Mouse (Mus musculus) hindbrain, embryonic 11.5 days (tissue): ENCODE data around the gene Gm28048. TPM values are rescaled to one million over a fixed set of nuclear protein-coding genes. Genes with fewer than 3 reads are reported as not detected.

ENCODE experiments used
- ATAC-seq: fragments of 200-750 bp; cut with Nextera tagmentation; 2 replicates; pipeline ENCODE4 v1.8.0; 2017; ENCODE audit warnings: mild to moderate bottlenecking, moderate TSS enrichment, moderate library complexity; ENCODE audit not compliant: low FRiP score
- DNase-seq: peaks from one replicate; pipeline ENCODE4 v3.0.0-alpha.2; 2015; ENCODE audit warnings: low spot score
- H3K27ac ChIP-seq: fragments of 300-500 bp; sonication (generic); 2 replicates; pipeline ENCODE4 v1.5.1; 2014; ENCODE audit warnings: mild to moderate bottlenecking, low read depth, low read length
- H3K27me3 ChIP-seq: fragments of 300-500 bp; sonication (generic); 2 replicates; pipeline ENCODE4 v1.6.1; 2014; ENCODE audit warnings: mild to moderate bottlenecking, low read length, moderate library complexity, mixed read lengths; ENCODE audit not compliant: control insufficient read depth, insufficient read depth
- H3K36me3 ChIP-seq: fragments of 300-500 bp; sonication (generic); 2 replicates; pipeline ENCODE4 v1.6.1; 2014; ENCODE audit warnings: mild to moderate bottlenecking, low read length, moderate library complexity, mixed read lengths; ENCODE audit not compliant: control insufficient read depth, insufficient read depth
- H3K4me1 ChIP-seq: fragments of 300-500 bp; sonication (generic); replicated peaks from 2 replicates; pipeline ENCODE4 v1.6.1; 2014; ENCODE audit warnings: low read length, mixed read lengths; ENCODE audit not compliant: control insufficient read depth, insufficient read depth
- H3K4me2 ChIP-seq: fragments of 300-500 bp; sonication (generic); replicated peaks from 2 replicates; pipeline ENCODE4 v1.6.1; 2014; ENCODE audit warnings: mild to moderate bottlenecking, low read depth, low read length
- H3K4me3 ChIP-seq: fragments of 300-500 bp; sonication (generic); 2 replicates; pipeline ENCODE4 v1.5.1; 2014; ENCODE audit warnings: low read depth, low read length
- H3K9ac ChIP-seq: fragments of 300-500 bp; sonication (generic); 2 replicates; pipeline ENCODE4 v1.6.1; 2014; ENCODE audit warnings: low read depth, low read length
- H3K9me3 ChIP-seq: fragments of 300-500 bp; sonication (generic); 2 replicates; pipeline ENCODE4 v1.6.1; 2016; ENCODE audit warnings: low read length; ENCODE audit not compliant: control insufficient read depth
- WGBS: fragments of 180-500 bp; shearing (Covaris S2); extraction: QIAGEN DNeasy Blood & Tissue Kit; methylation state at CpG from one replicate; pipeline ENCODE4 v1.1.7; 2014; 5-methylcytosine and 5-hydroxymethylcytosine counted together
- polyA plus RNA-seq: library from polyadenylated mRNA; unstranded; fragments of >200 nt; fragmentation: Nextera tagmentation; extraction: Ambion mirVana; gene quantifications from 2 replicates; pipeline ENCODE4 v1.2.1, GENCODE M21; 2014

Gm28048 gene
- polyA plus RNA-seq, 1 experiment from 2014 or later = 4.8 TPM

DNA sequence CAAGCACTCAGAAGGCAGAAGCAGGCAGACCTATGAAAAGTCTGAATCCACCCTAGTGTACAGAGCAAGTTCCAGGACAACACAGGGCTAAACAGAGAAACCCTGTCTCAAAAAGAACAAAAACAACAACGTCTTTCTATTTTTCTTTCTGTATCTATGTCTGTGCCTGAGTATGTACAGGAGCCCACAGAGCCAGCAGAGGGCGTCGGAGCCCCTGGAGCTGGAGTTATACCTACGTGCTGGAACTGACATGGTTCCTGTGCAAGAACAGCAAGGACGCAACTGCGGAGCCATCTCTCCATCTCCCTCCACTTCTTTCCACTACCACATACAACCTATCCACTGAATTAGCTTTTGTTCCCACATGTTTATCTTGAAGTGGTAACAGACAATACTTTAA is 31.8 kb downstream of the Gm28048 start:
- Histone ChIP-seq H3K27ac (no peak overlapping the region), H3K4me3 (no peak overlapping the region), H3K9me3 (no peaks in the 10 kb centered on the region), H3K4me1 (no peaks in the 10 kb centered on the region), H3K9ac (no peak overlapping the region), H3K4me2 (no peak overlapping the region), H3K27me3 (no peaks in the 10 kb centered on the region), H3K36me3 (no peaks in the 10 kb centered on the region)
- ATAC-seq (no peak), DNase-seq (no peak)
- 93% methylated on average over 6 of the region's 6 CpGs for WGBS

DNA sequence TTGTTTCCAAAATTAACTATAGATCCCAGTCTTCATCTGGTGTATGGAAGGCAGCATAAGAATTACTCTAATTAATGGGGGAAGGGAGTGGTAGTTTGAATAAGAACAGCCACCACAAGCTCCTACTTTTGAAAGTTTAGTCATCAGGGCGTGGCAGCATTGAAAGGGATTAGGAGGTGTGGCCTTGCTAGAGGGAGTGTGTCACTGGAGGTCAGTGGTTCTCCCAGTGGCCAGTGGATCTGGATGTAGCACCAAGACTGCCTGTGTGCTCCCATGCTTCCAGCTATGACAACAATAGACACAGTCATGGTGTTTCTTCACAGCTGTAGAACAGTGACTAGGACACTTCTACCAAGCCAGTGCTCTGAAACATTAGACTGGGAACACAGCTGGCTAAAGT is 32.8 kb downstream of the Gm28048 start:
- Histone ChIP-seq H3K4me3 (no peak overlapping the region), H3K36me3 (no peaks in the 10 kb centered on the region), H3K27ac (no peak overlapping the region), H3K27me3 (no peaks in the 10 kb centered on the region), H3K9ac (no peak overlapping the region), H3K4me1 (no peaks in the 10 kb centered on the region), H3K4me2 (no peak overlapping the region), H3K9me3 (no peaks in the 10 kb centered on the region)
- WGBS = 83% methylated on average over 1 of the region's 1 CpGs
- DNase-seq (no peak), ATAC-seq (no peak)

GRCm38 (mm10) chr11:22938983-22939382 is 42.9 kb downstream of the Gm28048 start:
- no peak overlapping the region for H3K27ac ChIP-seq
- H3K27me3 ChIP-seq = no peaks in the 10 kb centered on the region
- H3K4me3 ChIP-seq = no peak overlapping the region
- H3K4me1 ChIP-seq = no peaks in the 10 kb centered on the region
- H3K4me2 ChIP-seq = no peak overlapping the region
- DNase-seq = no peak
- ATAC-seq = no peak
- H3K36me3 ChIP-seq = no peaks in the 10 kb centered on the region
- 92% methylated on average over 2 of the region's 2 CpGs for WGBS
- no peaks in the 10 kb centered on the region for H3K9me3 ChIP-seq
- H3K9ac ChIP-seq = no peak overlapping the region

DNA sequence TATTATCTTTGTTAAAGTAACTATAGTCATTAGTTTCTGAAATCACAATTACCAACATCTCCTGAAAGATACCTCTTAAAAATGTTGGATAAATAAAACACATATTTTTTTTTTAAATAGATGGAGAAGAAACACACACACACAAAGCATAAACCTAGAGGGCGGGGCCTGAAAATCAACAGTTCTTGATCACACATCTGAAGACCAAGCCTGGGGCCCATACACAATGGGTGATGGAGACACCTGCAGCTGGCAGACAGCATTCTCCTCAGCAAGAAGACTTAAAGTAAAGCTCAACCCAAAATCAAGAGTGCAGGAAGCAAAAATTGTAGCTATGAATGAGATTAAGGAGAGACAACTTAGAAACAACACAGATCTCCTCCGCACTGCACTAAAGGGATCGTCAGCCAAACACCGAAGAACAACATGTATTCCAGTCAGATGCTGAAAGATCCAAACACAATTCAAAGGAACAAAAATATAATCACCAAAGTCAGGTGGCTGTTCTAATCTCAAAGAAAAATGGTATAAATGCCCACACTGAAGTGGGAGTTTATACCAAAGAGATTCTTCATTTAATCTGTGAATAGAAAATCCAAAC is 44.1 kb downstream of the Gm28048 start:
- H3K36me3 ChIP-seq = no peaks in the 10 kb centered on the region
- H3K4me3 ChIP-seq = no peak overlapping the region
- no peak for DNase-seq
- H3K4me2 ChIP-seq = no peak overlapping the region
- ATAC-seq = no peak
- 97% methylated on average over 4 of the region's 4 CpGs for WGBS
- H3K4me1 ChIP-seq = no peaks in the 10 kb centered on the region
- H3K9ac ChIP-seq = no peak overlapping the region
- no peaks in the 10 kb centered on the region for H3K27me3 ChIP-seq
- no peaks in the 10 kb centered on the region for H3K9me3 ChIP-seq
- no peak overlapping the region for H3K27ac ChIP-seq

DNA sequence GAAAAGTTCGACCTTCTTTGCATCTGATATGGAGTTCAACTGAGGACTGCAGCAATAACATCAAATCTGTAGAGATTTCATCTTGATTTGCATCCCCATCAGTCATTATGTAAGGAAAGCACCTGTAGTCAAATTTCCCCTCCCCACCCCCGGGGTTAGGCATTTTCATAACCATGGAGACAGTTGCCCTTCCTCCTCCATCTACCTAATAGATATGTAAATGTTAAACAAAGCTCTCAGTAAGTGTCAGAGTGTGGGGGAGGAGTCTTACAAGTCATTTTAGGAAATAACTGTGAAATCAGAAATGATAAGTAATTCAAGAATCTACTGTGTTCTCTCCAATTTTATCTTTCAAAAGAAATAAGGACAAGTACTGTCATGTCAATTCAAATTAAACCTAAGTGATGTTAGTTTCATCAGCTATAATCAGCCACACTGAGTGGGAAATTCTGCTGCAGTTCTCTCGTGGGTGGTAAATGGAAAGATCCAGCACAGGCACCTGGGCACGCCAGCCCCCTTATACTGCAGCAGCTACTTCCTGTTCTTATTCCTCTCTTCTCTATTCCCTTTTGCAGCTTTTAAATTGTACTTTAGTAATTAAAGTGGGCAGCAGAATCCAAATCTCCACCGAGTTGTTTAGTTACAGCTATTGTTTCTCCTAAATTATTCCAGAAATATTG is 45.3 kb downstream of the Gm28048 start:
- no peak overlapping the region for H3K9ac ChIP-seq
- H3K4me3 ChIP-seq = no peak overlapping the region
- no peaks in the 10 kb centered on the region for H3K27me3 ChIP-seq
- no peak for ATAC-seq
- H3K36me3 ChIP-seq = no peaks in the 10 kb centered on the region
- 65% methylated on average over 5 of the region's 5 CpGs for WGBS
- H3K4me2 ChIP-seq = no peak overlapping the region
- H3K9me3 ChIP-seq = no peaks in the 10 kb centered on the region
- no peak for DNase-seq
- H3K27ac ChIP-seq = no peak overlapping the region
- H3K4me1 ChIP-seq = no peaks in the 10 kb centered on the region

- no peaks in the 10 kb centered on the region for H3K36me3 ChIP-seq
- no peak overlapping the region for H3K9ac ChIP-seq
- no peak for ATAC-seq
- H3K4me2 ChIP-seq = no peak overlapping the region
- no peak for DNase-seq
- no peaks in the 10 kb centered on the region for H3K4me1 ChIP-seq
- H3K27ac ChIP-seq = no peak overlapping the region
- H3K4me3 ChIP-seq = no peak overlapping the region
- no peaks in the 10 kb centered on the region for H3K9me3 ChIP-seq
- no peaks in the 10 kb centered on the region for H3K27me3 ChIP-seq
Observed at GRCm38 (mm10) chr11:22932167-22932566, 49.7 kb downstream of the Gm28048 start.

DNA sequence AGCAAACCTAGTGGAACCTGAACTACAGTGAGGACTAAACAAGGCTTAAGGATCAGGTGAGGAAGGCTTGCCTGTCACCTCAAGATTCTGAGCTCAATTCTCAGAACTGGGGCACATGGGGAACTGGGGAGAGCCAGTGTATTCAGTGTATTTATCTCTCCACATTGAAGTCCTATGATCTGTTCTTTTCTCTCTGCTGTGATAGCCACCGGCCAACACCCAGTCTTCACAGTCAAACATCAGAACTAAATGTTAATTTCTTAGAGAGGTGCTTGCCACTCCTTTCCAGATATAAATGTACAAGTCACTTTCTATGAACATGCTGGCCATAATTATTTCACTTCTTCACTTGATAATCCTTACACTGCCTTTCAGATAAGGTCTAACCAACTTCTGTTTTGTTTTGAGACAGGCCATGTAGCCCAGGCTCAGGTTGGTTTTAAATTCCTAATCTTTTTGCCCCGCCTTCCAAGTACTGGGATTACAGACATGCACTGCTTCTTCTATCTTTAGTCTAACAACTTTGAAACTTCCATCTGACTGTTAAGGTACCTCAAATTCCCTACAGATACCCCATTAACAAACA is 50.5 kb downstream of the Gm28048 start:
- no peak overlapping the region for H3K4me2 ChIP-seq
- H3K4me3 ChIP-seq = no peak overlapping the region
- H3K9me3 ChIP-seq = no peaks in the 10 kb centered on the region
- ATAC-seq = no peak
- no peak for DNase-seq
- H3K9ac ChIP-seq = no peak overlapping the region
- no peak overlapping the region for H3K27ac ChIP-seq
- no peaks in the 10 kb centered on the region for H3K36me3 ChIP-seq
- no peaks in the 10 kb centered on the region for H3K4me1 ChIP-seq
- H3K27me3 ChIP-seq = no peaks in the 10 kb centered on the region
- 92% methylated on average over 2 of the region's 2 CpGs for WGBS

- Histone ChIP-seq H3K4me2 (no peak overlapping the region), H3K27ac (no peak overlapping the region), H3K27me3 (no peaks in the 10 kb centered on the region), H3K9me3 (no peaks in the 10 kb centered on the region), H3K36me3 (no peaks in the 10 kb centered on the region), H3K4me1 (no peaks in the 10 kb centered on the region), H3K9ac (no peak overlapping the region), H3K4me3 (no peak overlapping the region)
- ATAC-seq = no peak
- no peak for DNase-seq
- WGBS = 91% methylated on average over 2 of the region's 2 CpGs
Observed at GRCm38 (mm10) chr11:22930129-22930528, 51.8 kb downstream of the Gm28048 start.

- H3K27ac ChIP-seq = no peak overlapping the region
- no peaks in the 10 kb centered on the region for H3K27me3 ChIP-seq
- ATAC-seq = no peak
- H3K9ac ChIP-seq = no peak overlapping the region
- H3K4me3 ChIP-seq = no peak overlapping the region
- DNase-seq = no peak
- no peak overlapping the region for H3K4me2 ChIP-seq
- WGBS = 82% methylated on average over 8 of the region's 8 CpGs
- no peaks in the 10 kb centered on the region for H3K4me1 ChIP-seq
- no peaks in the 10 kb centered on the region for H3K36me3 ChIP-seq
- H3K9me3 ChIP-seq = no peaks in the 10 kb centered on the region
Observed at GRCm38 (mm10) chr11:22928586-22929169, 53.2 kb downstream of the Gm28048 start.
